Mouse (Mus musculus) kidney, postnatal 36 days (tissue): Measurements from ENCODE around the gene Mgat4e.
"Not testable (repeated sequence)": the region's sequence is repeated elsewhere in the genome, so short reads cannot be mapped to it uniquely, and the experiment has no call there.

Source experiments
- DNase-seq, 2 experiments: peaks; one replicate each; pipeline ENCODE4 v3.0.0; 2021 to 2022; ENCODE audit warnings: mixed read lengths in 2 of 2

Mgat4e gene

DNA sequence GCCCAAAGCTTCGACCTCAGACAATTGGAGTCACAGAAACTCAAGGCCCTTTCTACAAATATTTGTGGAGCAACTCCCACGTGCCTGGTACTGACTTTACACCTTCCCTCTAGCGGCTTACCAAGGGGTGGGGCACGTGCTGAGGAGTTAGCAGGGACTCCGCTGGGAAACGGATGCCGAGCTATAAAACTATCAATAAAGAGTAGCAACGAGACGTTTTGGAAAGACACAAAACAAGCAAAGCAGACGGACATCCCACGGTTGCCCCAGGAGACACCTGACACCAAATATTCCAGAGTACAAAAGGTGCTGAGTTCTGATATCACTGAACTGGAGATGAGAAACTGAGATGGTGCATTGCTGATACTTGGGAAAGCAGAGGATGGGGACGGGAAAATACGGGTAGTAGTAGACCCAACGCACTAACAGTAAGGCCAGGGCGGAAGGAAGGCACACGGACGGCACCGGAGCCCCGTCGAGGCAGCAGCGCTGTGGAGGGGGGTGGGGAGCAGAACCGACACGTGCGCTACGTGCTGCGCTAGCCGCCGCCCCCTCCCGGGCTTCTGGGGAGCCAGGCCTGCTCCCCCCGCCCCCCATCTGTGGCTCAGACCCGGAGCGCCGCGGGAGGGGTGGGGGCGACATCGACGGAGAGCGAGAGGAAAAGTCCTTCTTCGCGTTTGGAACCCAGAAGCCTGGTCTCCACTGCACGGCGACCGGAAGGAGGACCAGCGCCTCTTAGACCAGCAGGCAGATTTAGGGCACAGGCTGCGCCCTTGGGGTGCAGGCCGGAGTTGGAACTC lies 6.6 kb upstream of the Mgat4e start:
- peak; percentile 12 to 58 for DNase-seq

DNA sequence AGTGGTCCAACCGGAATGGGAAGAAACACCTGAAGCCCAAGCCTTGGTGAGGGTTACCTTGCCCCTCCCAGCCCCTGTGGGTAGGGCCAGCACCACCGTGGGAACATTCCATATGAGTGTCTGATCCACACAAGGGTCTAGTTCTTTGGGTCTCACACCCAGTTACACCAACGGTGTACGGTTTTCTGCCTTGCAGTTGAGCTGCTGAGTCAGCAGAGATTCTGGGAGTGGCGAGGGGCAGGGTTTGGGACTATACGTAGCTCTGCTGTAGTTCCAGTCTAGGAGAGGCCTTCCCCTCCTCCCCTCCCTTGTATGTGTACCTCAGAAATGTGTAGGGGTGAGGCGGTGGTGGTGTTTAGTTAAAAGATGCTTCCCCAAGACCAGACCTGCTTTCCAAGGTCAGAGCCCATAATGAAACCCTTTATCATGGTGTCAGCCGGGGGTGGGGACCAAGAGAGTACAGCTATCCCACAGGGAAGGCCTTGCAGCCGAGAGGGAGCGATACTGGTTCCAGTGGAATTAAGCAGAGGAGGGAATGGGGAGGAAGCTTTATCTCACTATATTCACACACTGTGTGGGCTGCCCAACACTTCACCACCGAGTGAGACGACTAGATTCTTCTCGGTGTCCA lies 5.9 kb upstream of the Mgat4e start:
- DNase-seq, result no peak

DNA sequence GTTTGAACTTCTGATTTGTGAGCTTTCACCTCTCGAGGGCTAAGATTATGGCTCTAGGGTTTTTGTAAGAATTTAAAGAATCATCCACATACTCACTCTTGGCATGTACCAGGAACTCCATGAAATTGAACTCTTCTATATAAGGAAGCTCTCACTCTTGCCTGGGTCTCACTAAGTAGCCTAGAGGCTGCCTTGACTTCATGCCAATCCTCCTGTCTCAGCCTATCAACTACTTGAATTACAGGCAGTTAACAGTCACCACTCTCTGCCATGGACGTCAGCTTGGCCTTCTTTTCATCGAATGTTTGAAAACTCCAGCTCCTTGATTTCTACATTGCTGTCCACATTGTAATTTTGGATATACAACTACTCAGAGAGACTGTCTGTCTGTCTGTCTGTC lies 2.9 kb upstream of the Mgat4e start:
- no peak for DNase-seq

GRCm38 (mm10) chr1:134551869-134552268 lies 2.4 kb upstream of the Mgat4e start:
- DNase-seq, result no peak

GRCm38 (mm10) chr1:134548231-134548630 lies 1.3 kb downstream of the Mgat4e start:
- DNase-seq, result no peak

DNA sequence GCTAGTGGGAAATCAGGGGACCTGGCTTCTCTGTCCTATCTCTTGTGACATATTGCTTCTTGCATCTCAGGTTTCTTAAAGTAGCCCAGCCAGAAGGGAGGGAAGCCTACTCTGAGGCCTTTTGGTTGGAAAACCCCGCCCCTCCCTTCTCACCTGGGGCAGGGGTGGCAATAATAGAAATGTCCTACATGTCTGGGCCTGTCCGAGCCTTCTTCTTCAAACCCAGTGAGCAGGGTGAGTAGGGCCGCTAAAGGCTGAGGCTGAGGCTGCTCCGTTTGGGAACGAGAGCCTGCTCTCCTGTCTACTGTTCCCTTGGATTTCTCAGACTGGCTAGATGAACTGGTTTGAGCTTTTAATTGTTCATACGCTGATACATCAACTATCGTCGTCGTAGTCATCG lies 8.9 kb downstream of the Mgat4e start:
- no peak for DNase-seq

GRCm38 (mm10) chr1:134535513-134535912 lies 14.0 kb downstream of the Mgat4e start:
- no peak for DNase-seq

DNA sequence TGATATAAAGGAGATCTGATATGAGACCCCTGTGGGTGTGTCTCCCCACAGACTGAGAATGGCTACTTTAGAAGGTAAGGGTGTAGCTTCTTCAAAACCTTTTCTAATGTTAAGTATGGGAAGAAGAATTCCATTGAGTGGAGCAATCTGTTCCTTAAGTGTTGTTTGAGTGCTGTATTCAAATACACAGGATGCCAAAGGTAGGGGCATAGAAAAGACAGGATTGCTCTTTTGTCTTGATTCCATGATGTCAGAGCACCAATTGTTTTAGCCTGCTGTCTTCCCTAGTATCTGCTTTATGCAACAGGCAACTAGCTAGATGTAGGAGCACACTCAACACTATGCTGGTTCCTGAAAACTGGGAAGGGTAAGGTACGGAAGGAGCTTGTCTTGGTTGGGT lies 14.4 kb downstream of the Mgat4e start:
- no peak for DNase-seq

- not testable (repeated sequence) for DNase-seq
Observed at GRCm38 (mm10) chr1:134533710-134534109, 15.8 kb downstream of the Mgat4e start.

DNA sequence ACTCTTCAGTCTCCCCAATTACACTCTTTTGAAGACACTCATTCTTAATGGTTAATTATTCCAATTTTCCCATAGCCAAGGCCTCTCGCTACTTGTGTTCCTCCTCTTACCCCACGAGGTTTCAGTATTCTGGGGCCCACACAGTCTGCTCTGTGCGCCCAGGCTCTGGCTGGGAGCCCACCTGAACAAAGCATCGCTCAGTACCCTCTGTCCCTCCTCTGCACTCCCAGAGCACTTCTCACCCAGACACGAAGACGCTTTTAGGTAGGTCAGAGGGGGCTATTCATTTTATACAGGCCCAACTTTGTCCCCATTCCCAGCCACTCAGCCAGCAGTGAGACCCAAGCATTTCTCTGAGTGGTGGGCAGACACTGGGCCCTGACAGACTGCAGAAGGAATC lies 18.9 kb downstream of the Mgat4e start:
- no peak for DNase-seq

DNA sequence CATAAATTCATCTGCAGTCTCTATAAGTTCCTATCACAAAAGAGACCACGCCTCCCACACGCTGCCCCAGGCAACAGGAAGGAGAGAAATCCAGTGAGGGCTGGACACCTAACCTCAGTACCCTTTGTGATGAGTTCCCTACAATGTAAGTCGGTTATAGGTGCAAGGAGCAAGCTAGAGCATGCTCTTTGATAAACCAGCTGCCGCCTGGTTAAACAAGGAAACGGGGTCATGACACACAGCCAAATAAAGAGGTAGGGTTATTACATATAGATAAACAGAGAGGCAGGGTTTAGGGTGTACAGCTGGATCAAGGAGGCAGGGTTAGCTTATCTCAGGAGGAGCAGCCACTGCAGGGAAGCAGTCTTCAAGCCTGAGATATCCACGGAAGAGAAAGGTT lies 22.7 kb downstream of the Mgat4e start:
- DNase-seq, result no peak

DNA sequence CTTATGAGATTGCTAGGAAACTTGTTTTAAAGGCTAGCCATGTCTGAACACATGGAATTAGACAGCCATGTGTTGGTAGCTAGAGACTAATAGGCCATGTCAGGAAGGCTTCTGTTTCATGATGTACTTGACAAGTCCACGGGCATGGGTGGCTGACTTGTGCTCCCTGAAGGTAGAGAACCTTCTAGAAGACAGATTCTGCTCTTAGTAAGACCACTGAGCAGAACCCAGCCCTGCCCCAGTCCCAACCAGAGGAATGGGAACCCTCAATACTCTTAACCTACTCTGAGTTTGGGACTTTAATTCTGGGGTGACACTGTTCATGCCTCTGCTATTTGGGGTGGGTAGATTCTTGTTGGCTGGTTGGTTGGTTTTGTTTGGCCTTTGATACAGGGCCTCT lies 24.5 kb downstream of the Mgat4e start:
- DNase-seq, result no peak

DNA sequence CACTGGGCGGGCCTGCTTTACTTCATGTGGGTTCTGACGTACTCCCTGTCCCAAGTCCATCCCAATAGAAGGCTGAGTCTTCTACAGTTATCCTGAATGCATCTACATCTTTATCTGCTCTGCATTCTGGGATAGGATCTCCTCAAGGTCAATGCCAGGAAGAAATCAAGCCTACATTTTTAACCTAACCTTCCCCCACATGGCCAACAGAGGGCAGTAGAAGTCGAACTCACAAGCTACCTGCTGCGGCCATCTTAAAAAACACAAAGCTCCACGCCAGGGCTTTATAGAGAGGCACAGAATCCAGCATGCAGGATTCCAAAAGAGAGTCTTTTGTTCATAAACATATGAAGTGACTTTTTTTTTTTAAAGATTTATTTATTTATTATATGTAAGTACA lies 25.1 kb downstream of the Mgat4e start:
- peak; percentile 20 for DNase-seq

- no peak for DNase-seq
Observed at GRCm38 (mm10) chr1:134522325-134522724, 27.2 kb downstream of the Mgat4e start.

DNA sequence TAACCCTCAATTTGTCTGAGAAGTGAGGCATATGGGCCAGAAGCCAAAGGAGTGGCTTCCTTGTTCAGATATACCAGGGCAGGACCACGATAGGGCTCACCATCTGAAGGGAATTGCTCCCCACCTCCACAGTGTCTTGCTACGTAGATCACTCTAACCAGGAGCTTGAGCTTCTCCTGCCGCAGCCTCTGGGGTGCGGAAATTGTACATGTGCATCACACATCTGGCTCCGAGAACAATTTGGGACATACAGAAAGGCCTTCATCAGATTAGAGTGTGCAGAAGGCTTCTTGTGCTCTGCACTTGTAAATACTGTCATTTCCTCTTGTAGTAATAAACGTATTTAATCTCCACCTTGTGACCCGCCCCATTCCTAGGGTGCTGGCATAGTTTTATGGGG lies 28.3 kb downstream of the Mgat4e start:
- DNase-seq, result no peak

- no peak for DNase-seq
Observed at GRCm38 (mm10) chr1:134520001-134520721, 29.3 kb downstream of the Mgat4e start.

- not testable (repeated sequence) for DNase-seq
Observed at GRCm38 (mm10) chr1:134519201-134519600, 30.3 kb downstream of the Mgat4e start.

DNA sequence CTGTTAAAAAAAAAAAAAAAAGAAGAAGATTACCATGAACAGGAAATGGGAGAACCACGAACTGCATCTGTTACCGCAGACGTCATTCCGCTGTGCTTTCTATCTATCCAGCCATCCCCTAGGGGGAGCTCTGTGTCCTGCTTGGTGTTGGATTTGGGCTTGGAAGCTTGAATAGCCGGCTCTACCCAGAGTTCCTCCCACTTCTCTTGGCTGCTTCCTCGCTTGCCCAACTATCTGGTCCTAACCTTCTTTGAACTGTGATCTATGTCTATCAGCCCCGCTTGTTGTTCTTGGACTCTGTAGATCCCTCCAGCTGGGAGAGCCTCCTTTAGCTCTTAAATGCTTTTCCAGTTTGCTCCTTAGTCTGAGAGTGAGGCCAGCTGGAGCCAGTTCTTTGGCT lies 30.8 kb downstream of the Mgat4e start:
- peak; percentile 90 to 93 for DNase-seq

DNA sequence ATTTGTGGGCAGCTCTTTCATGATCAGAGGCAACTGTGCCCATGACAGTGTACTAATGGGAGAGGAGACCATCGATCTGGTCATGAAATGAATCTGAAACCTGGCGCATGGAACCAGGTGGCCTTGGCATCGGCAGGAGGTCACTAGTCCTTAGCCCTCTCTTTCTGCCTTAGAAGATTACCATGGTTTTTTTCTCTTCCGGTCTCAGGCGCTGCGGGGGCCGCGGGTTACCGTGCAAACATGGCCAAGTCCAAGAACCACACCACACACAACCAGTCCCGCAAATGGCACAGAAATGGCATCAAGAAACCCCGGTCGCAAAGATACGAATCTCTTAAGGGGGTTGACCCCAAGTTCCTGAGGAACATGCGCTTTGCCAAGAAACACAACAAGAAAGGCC lies 31.6 kb downstream of the Mgat4e start:
- DNase-seq, result not testable (repeated sequence)

- peak in 1 of 2 experiments; percentile 7 for DNase-seq
Observed at GRCm38 (mm10) chr1:134516491-134517198, 32.8 kb downstream of the Mgat4e start.

GRCm38 (mm10) chr1:134515891-134516290 lies 33.6 kb downstream of the Mgat4e start:
- no peak for DNase-seq

DNA sequence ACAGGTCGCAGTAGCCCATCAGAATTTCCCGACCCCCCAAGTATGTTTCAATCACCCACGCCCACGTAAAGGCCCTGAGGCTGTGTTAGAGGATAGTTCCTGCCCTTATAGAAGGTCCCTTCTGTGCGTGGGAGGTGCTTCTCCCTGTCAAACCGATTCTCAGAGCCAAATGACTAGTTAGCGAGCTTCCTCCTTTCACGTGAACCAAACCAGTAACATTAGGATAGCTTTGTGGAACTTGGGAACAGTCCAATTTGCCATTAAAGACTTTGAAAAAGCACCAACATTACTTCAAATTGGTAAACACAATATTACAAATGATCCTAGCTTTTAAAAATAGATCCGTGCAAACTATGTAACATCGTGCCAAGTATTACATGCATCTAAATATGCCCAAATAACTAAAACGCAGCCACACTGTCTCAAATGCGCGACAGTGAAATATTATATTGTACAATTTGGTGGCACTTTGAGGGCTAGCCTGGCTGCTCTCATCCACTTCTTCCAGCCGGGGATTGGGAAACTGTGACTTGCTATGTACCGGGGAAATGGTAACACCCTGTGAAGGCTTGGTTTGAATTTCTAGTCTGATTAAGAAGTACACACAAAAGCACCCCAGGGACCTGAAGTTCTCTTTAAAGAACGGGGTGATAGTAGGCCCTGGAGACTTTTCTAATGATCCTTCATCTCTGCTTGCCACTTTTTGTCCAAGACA lies 35.4 kb downstream of the Mgat4e start:
- DNase-seq, result no peak
